Mouse (Mus musculus) heart, embryonic 14.5 days (tissue): ENCODE measurements around the gene BC049715. TPM values are rescaled to one million over a fixed set of nuclear protein-coding genes. Genes with fewer than 3 reads are reported as not detected.

Experiments
- ATAC-seq: fragments of 200-750 bp; cut with Nextera tagmentation; 2 replicates; pipeline ENCODE4 v1.8.0; 2017; ENCODE audit warnings: low read depth, moderate TSS enrichment; ENCODE audit not compliant: insufficient number of reproducible peaks, insufficient read depth, low FRiP score
- H3K27ac ChIP-seq, 2 experiments: fragments of 200-500 bp in 1 of 2; fragments of 300-500 bp in 1 of 2; sonication (generic) in 1 of 2; replicated peaks in 1 of 2; 2 replicates each; pipeline ENCODE4 v1.5.1; 2012 to 2014; ENCODE audit warnings: low read depth in 2 of 2, low read length in 2 of 2, control low read depth in 1 of 2, mild to moderate bottlenecking in 1 of 2, mixed read lengths in 1 of 2; ENCODE audit not compliant: control insufficient read depth in 1 of 2, insufficient read depth in 1 of 2
- H3K27me3 ChIP-seq: fragments of 300-500 bp; sonication (generic); 2 replicates; pipeline ENCODE4 v1.6.1; 2014; ENCODE audit warnings: mild to moderate bottlenecking, low read length, control low read depth; ENCODE audit not compliant: control insufficient read depth, insufficient read depth
- H3K36me3 ChIP-seq: fragments of 300-500 bp; sonication (generic); 2 replicates; pipeline ENCODE4 v1.6.1; 2014; ENCODE audit warnings: mild to moderate bottlenecking, control low read depth, low read length, mixed read lengths; ENCODE audit not compliant: control insufficient read depth, insufficient read depth
- H3K4me1 ChIP-seq, 2 experiments: fragments of 200-500 bp in 1 of 2; fragments of 300-500 bp in 1 of 2; sonication (generic) in 1 of 2; 2 replicates each; pipeline ENCODE4 v1.6.1; 2012 to 2014; ENCODE audit warnings: low read length in 2 of 2, control low read depth in 1 of 2, mixed read lengths in 1 of 2; ENCODE audit not compliant: control insufficient read depth in 2 of 2, insufficient read depth in 2 of 2
- H3K4me2 ChIP-seq: fragments of 300-500 bp; sonication (generic); 2 replicates; pipeline ENCODE4 v1.6.1; 2014; ENCODE audit warnings: mild to moderate bottlenecking, low read length
- H3K4me3 ChIP-seq, 2 experiments: fragments of 200-500 bp in 1 of 2; fragments of 300-500 bp in 1 of 2; sonication (generic) in 1 of 2; 2 replicates each; pipeline ENCODE4 v1.5.1; 2012 to 2014; ENCODE audit warnings: low read length in 2 of 2, mild to moderate bottlenecking in 2 of 2, control low read depth in 1 of 2, low read depth in 1 of 2, moderate library complexity in 1 of 2; ENCODE audit not compliant: control insufficient read depth in 1 of 2, insufficient read depth in 1 of 2
- H3K9ac ChIP-seq: fragments of 300-500 bp; sonication (generic); 2 replicates; pipeline ENCODE4 v1.6.1; 2014; ENCODE audit warnings: mild to moderate bottlenecking, low read length
- H3K9me3 ChIP-seq: fragments of 300-500 bp; sonication (generic); 2 replicates; pipeline ENCODE4 v1.6.1; 2016; ENCODE audit warnings: low read length, control low read depth; ENCODE audit not compliant: control insufficient read depth
- WGBS: fragments of 180-500 bp; shearing (Covaris S2); extraction: QIAGEN DNeasy Blood & Tissue Kit; methylation state at CpG from one replicate; pipeline ENCODE4 v1.1.7; 2014; 5-methylcytosine and 5-hydroxymethylcytosine counted together
- polyA plus RNA-seq: library from polyadenylated mRNA; unstranded; fragments of >200 nt; fragmentation: Nextera tagmentation; extraction: Ambion mirVana; gene quantifications from 2 replicates; pipeline ENCODE4 v1.2.1, GENCODE M21; 2014

BC049715 gene
- 1.1 and 2.3 TPM in 2 replicates for polyA plus RNA-seq

DNA sequence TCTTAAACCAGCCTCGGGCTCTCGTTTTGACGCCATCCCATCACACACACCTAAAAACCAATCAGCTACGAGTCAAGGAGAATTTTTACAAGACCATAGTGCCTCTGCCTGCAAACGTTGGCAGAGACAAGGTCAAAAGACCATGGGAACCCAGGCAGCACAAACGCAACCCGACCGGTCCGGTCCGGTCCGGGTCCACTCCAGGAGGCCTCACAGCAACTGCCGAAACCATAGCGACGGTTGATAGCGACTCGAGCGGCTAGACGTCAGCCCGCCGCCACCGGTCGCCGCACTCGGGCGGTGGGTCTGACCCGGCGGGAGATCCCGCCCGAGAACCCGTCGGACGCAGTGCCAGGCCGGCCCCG lies at the start of gene BC049715:
Gene BC049715 (plus strand): TSS at position 111 of the 365 bp plus-strand sequence.
- peak; percentile 16; the same call in 1 of the 2 replicates for ATAC-seq
- WGBS = under 1% methylated on average over 34 of the region's 34 CpGs
- no peaks in the 10 kb centered on the region for H3K9me3 ChIP-seq
- H3K36me3 ChIP-seq = peaks cover 31% of the 10 kb centered on the region
- H3K9ac ChIP-seq = peak within 1 kb of the TSS; percentile 99
- peaks cover 0 to 9% of the 10 kb centered on the region in 2 experiments; a peak in 2 of 4 replicates for H3K4me1 ChIP-seq
- H3K4me3 ChIP-seq = peak within 1 kb of the TSS; percentile 72 to 97
- H3K4me2 ChIP-seq = peak within 1 kb of the TSS; percentile 90
- peak within 1 kb of the TSS; percentile 77 to 79 for H3K27ac ChIP-seq
- H3K27me3 ChIP-seq = no peaks in the 10 kb centered on the region

DNA sequence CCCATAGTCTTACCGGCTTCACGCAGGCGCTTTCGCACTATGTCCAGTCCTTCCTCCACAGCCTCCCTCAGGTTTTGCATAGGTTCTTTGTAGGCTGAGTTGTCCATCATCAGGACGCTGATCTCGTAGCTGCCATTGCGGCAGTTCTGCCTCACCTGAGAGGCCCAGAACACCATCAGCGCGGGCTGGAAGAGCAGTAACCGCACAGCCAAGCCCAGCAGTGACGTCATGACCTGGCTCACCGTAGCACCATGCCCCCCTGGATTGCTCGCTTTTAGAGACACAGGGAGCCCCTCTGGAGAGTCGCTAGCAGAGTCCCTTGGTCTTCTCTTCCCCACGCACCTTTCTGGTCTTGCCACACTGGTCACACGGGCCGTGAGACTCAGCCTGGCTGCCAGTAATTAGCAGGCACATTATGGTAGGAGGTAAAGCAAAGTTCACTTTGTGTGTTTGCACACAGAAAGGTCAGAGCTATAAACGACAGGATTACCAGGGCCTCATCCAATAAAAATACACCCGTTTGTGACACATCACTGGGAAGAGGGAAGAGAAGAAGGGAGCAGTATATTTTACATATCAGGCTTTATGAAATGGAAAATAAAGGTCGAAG lies 45.9 kb upstream of the BC049715 start, which contains the start of gene Gucy2c:
Gene Gucy2c (minus strand): TSS at position 389 of the 610 bp plus-strand sequence.
- no peaks in the 10 kb centered on the region for H3K4me1 ChIP-seq
- H3K4me2 ChIP-seq = no peak within 1 kb of the TSS
- no peak for ATAC-seq
- H3K27me3 ChIP-seq = no peaks in the 10 kb centered on the region
- H3K27ac ChIP-seq = no peak within 1 kb of the TSS
- 75% methylated on average over 20 of the region's 20 CpGs for WGBS
- no peak within 1 kb of the TSS for H3K9ac ChIP-seq
- no peak within 1 kb of the TSS for H3K4me3 ChIP-seq
- H3K9me3 ChIP-seq = no peaks in the 10 kb centered on the region
- no peaks in the 10 kb centered on the region for H3K36me3 ChIP-seq

DNA sequence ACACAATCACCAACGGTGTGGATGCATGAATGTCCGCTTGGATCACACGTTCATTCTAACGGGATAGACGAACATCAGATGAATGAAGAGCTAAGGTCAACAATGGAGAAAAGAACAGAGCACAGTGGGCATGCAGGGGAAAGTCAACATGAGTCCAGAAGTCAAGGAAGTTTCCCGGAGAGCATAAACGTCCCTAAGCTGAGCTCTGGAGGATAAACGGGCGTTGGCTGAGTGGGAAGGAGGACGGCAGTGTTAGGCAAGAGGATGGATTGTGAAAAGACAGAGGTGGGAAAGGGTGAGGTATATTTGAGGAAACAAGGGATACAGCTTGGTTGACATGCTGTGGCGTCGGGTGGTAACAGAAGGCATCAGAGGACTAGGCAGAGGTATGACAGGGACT lies 45.3 kb upstream of the BC049715 start:
- no peak overlapping the region for H3K9ac ChIP-seq
- no peaks in the 10 kb centered on the region for H3K4me1 ChIP-seq
- H3K36me3 ChIP-seq = no peaks in the 10 kb centered on the region
- no peak overlapping the region for H3K4me3 ChIP-seq
- ATAC-seq = no peak
- H3K27me3 ChIP-seq = no peaks in the 10 kb centered on the region
- H3K4me2 ChIP-seq = no peak overlapping the region
- no peak overlapping the region for H3K27ac ChIP-seq
- no peaks in the 10 kb centered on the region for H3K9me3 ChIP-seq
- 86% methylated on average over 12 of the region's 12 CpGs for WGBS

DNA sequence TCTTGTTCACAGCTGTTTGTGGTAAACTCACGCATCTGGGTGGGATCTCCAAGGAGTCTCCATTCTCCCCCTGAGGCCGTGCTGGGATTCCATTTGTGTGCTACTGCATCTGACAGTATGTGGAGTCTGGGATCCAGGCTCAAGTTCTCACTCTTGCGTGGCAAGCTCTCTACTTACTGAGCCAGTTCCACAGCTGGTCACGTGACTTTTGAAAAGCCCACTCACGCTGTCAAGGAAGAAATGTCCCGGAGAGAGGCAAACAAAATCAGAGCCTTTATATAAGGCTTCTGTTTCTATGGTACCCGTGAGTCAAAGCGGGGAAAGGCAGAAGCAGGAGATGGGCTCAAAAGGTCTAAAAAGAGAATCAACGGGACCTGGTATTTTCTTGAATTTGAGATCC lies 44.7 kb upstream of the BC049715 start:
- H3K4me3 ChIP-seq = no peak overlapping the region
- no peak overlapping the region for H3K4me2 ChIP-seq
- no peaks in the 10 kb centered on the region for H3K27me3 ChIP-seq
- no peak overlapping the region for H3K9ac ChIP-seq
- H3K4me1 ChIP-seq = no peaks in the 10 kb centered on the region
- WGBS = 84% methylated on average over 9 of the region's 9 CpGs
- H3K9me3 ChIP-seq = no peaks in the 10 kb centered on the region
- no peak overlapping the region for H3K27ac ChIP-seq
- ATAC-seq = no peak
- no peaks in the 10 kb centered on the region for H3K36me3 ChIP-seq

DNA sequence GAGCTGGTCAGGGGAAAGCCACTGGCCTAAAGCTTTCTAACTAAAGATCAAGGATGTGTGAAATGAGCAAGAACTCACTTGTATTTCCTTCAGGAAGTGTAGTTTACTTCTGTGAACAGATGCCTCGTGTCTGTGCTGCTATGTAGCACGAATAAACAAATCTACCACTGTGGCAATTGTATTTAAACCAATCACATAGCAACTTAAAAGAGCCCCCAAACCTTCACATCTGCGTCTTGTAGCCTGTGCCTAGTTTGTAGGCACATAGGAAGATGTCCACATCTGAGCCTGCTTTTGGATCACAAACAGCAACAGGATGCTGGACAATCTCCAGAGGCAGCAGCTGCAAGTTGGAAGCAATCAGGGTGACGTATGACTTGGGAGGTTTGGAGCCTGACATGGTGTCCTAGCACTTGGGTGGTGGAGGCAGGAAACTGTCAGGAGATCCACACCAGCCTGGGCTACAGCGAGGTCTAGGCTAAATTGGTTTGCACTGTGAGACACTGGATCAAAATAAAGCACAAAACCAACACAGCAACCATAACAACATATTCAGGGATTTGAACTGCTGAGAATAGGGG lies 37.9 kb upstream of the BC049715 start:
- WGBS = 54% methylated on average over 5 of the region's 5 CpGs
- ATAC-seq = no peak
- Histone ChIP-seq H3K4me1 (peaks cover 2% of the 10 kb centered on the region in 2 experiments; a peak in 1 of 4 replicates), H3K36me3 (no peaks in the 10 kb centered on the region), H3K9ac (no peak overlapping the region), H3K4me2 (no peak overlapping the region), H3K27ac (0 out of 4 replicates have a peak overlapping the region, but pooled peaks of 1 of the 2 experiments have one; percentile 6), H3K9me3 (no peaks in the 10 kb centered on the region), H3K27me3 (no peaks in the 10 kb centered on the region), H3K4me3 (no peak overlapping the region)

DNA sequence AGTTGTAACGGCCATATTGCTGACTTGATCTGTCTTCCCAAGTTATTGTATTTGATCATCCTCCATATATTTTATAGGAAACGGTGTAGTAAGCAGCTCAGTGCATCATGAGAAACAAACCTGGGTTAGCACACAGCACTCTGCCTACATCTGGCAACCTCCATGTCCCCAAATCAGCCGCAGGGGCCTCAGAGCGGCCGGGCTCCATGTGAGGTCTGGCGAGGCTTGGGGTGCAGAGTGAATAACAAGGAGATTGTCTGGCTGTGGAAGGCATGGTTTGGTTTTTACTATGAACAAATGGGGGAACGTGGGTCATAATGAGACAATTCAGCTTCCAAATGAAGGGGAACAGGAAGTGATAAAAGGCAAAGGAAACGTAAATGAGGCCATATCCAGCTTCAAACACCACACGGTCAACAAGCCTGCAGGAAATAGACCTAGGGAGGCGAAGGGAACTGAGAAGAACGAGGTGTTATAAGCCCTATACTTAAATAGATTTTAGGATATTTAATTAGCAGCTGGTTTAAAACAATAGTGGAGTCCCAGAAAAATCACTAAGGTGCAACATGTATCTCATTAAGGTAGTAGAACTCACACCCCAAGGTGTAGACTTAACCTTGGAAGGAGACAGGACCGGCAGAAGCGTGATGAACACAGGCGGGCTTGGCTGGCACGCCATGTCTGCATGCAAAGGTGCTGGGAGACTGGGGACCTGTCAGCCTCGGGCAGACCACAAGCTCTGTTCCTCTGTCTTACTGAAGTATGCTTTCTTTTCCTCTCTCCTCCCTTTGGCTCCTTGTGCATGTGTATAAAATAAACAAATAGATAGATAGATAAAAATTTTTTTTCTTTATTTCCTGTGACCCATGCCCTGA lies 34.3 kb upstream of the BC049715 start:
- Histone ChIP-seq H3K27me3 (no peaks in the 10 kb centered on the region), H3K4me1 (peaks cover 2% of the 10 kb centered on the region in 2 experiments; a peak in 1 of 4 replicates), H3K4me3 (peak overlapping the region; percentile 51 to 59), H3K27ac (no peak overlapping the region), H3K4me2 (peak overlapping the region; percentile 93), H3K36me3 (no peaks in the 10 kb centered on the region), H3K9me3 (no peaks in the 10 kb centered on the region), H3K9ac (peak overlapping the region; percentile 72)
- WGBS = 27% methylated on average over 16 of the region's 16 CpGs
- ATAC-seq = no peak

DNA sequence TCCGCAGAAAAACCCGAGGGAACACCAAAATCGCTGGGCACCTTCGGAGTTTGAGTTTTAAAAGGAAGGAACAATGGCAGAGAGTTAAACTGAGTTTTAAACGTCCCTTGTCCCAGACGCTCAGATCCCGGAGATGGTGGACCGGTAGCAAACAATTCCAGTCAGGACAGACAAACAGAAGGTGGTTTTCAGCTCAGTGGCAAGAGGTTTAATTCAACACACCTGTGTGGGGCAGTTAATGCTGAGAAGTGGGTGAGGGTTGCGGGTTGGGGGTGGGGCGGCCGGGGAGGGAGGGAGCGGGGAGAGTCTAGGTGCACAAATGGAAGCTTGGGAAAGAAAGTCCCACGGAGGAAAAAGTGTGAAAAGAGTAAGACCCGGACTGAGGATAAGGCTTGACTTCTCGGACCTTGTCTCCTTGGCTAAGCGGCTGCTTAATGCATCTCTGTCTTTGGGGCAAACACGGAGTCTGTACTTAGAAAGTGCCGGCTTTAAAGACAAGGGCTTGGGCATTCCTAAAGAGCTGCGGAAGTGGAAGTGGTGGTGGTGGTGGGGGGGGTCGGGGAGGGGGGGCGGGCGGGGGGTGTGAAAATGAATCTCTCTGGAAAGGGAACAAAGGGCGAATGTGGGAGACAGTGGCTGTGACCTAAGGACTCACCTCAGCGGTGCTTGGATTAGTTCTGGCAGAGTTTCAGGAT lies 33.4 kb upstream of the BC049715 start:
- peaks cover 2% of the 10 kb centered on the region in 2 experiments; a peak in 1 of 4 replicates for H3K4me1 ChIP-seq
- H3K4me2 ChIP-seq = peak overlapping the region; percentile 93
- H3K4me3 ChIP-seq = peak overlapping the region; percentile 51 to 59
- no peaks in the 10 kb centered on the region for H3K27me3 ChIP-seq
- no peak for ATAC-seq
- no peaks in the 10 kb centered on the region for H3K9me3 ChIP-seq
- peak overlapping the region; percentile 72 for H3K9ac ChIP-seq
- under 1% methylated on average over 24 of the region's 24 CpGs for WGBS
- H3K27ac ChIP-seq = no peak overlapping the region
- H3K36me3 ChIP-seq = no peaks in the 10 kb centered on the region
